8 mouse cellular contexts compared by ENCODE assay signal in the genomic region with DNA sequence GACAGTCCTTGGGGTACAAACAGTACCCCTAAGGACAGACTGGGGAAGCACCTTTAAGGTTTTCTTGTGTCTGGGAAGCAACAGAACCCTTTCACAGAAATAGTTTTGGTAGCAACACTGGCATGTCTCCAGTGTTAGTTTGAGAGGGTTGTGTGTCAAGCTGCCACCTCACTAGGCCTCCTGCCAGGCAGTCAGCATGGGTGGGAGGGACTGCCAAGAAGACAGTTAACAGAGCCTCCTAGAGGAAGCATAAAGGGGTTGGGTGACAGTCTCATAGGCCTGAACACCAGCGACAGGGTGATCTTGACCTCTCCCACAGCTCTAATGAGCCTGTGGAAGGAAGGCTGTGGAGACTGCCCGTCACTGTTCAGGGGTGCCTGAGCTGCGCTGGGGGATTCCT.
A peak's percentile ranks its signal among the peaks of the same experiment; 100 is the strongest.
DNase-seq lines count a peak whose midpoint lies in the region; ATAC-seq and TF ChIP-seq lines count a peak whose summit lies in the region.

No protein-coding gene starts in this region.

- no peak for DNase-seq in frontal cortex, postnatal 25 days (ENCODE audit: low spot score in 2 of 2)
- DNase-seq in brain, embryonic 14.5 days (ENCODE audit: low read depth): peak; percentile 80
- peak; percentile 27 to 30 for DNase-seq in gastrocnemius, postnatal 36 days
- DNase-seq in left cerebral cortex, postnatal 10 days (ENCODE audit: extremely low spot score in 1 of 2, low spot score in 2 of 2): peak; percentile 34 to 59
- DNase-seq in kidney, postnatal 10 days: no peak
- DNase-seq in spleen, adult 12 weeks (ENCODE audit: low spot score): no peak
- DNase-seq in spleen, adult 18-20 months: no peak

- no peak for TF ChIP-seq CTCF in brain, embryonic 14.5 days (IDR thresholded peaks at IDR 0.05; ENCODE audit: borderline replicate concordance, extremely low read depth, insufficient read depth, insufficient read length)

- TF ChIP-seq POLR2A in brain, embryonic 14.5 days (IDR thresholded peaks at IDR 0.05; ENCODE audit: borderline replicate concordance, extremely low read depth, insufficient read depth, insufficient read length, poor library complexity, severe bottlenecking): no peak

- intact Hi-C loops in gastrocnemius, postnatal 36 days (cut with DNase I): no loop called here
- intact Hi-C loops in left cerebral cortex, postnatal 10 days (cut with DNase I): no loop called here

- peak; percentile 71 for ATAC-seq in frontal cortex, adult (ENCODE audit: low TSS enrichment)

Comparison
In these comparisons a context has a peak if more than half of its experiments do, and no peak if none do; other contexts are left out.
1. DNase-seq: peak in brain, embryonic 14.5 days (single experiment), gastrocnemius, postnatal 36 days (2 of 2) and left cerebral cortex, postnatal 10 days (2 of 2); none in frontal cortex, postnatal 25 days (0 of 2), kidney, postnatal 10 days (single experiment), spleen, adult 12 weeks (single experiment) and spleen, adult 18-20 months (0 of 2).